Mouse (Mus musculus) embryonic facial prominence, embryonic 10.5 days (tissue): ENCODE data around the gene Pik3r4. TPM values are rescaled to one million over a fixed set of nuclear protein-coding genes. Genes with fewer than 3 reads are reported as not detected.

Experiments
- DNase-seq: peaks from one replicate; pipeline ENCODE4 v3.0.0-alpha.2; 2017; ENCODE audit warnings: low spot score
- H3K27ac ChIP-seq: fragments of 300-500 bp; sonication (generic); replicated peaks from 2 replicates; pipeline ENCODE4 v1.5.1; 2016; ENCODE audit warnings: mild to moderate bottlenecking
- H3K27me3 ChIP-seq: fragments of 300-500 bp; sonication (generic); replicated peaks from 2 replicates; pipeline ENCODE4 v1.6.1; 2016; ENCODE audit warnings: low read depth, mild to moderate bottlenecking; ENCODE audit not compliant: poor library complexity, severe bottlenecking
- H3K36me3 ChIP-seq: fragments of 300-500 bp; sonication (generic); replicated peaks from 2 replicates; pipeline ENCODE4 v1.6.1; 2016; ENCODE audit warnings: mild to moderate bottlenecking, moderate library complexity
- H3K4me1 ChIP-seq: fragments of 300-500 bp; sonication (generic); 2 replicates; pipeline ENCODE4 v1.6.1; 2016
- H3K4me3 ChIP-seq: fragments of 300-500 bp; sonication (generic); 2 replicates; pipeline ENCODE4 v1.5.1; 2016; ENCODE audit warnings: mild to moderate bottlenecking, moderate library complexity
- H3K9me3 ChIP-seq: fragments of 300-500 bp; sonication (generic); 2 replicates; pipeline ENCODE4 v1.6.1; 2016; ENCODE audit warnings: mild to moderate bottlenecking
- WGBS: fragments of 180-500 bp; shearing (Covaris S2); methylation state at CpG from one replicate; pipeline ENCODE4 v1.1.7; 2016; 5-methylcytosine and 5-hydroxymethylcytosine counted together
- polyA plus RNA-seq: library from polyadenylated mRNA; unstranded; fragments of >200 nt; fragmentation: Nextera tagmentation; extraction: Ambion mirVana; gene quantifications from 2 replicates; pipeline ENCODE4 v1.2.1, GENCODE M21; 2016

Pik3r4 gene
- polyA plus RNA-seq, 1 experiment from 2014 or later: 22.9 TPM

- Histone ChIP-seq H3K36me3 (peaks cover 74% of the 10 kb centered on the region), H3K27ac (no peak overlapping the region), H3K27me3 (no peaks in the 10 kb centered on the region), H3K4me1 (no peaks in the 10 kb centered on the region), H3K9me3 (no peaks in the 10 kb centered on the region), H3K4me3 (no peak overlapping the region)
- no peak for DNase-seq
- 95% methylated on average over 4 of the region's 4 CpGs for WGBS
Observed at GRCm38 (mm10) chr9:105670916-105671315, 28.1 kb downstream of the Pik3r4 start.

GRCm38 (mm10) chr9:105672032-105672431 is 29.3 kb downstream of the Pik3r4 start:
- no peaks in the 10 kb centered on the region for H3K27me3 ChIP-seq
- H3K4me3 ChIP-seq: no peak overlapping the region
- H3K4me1 ChIP-seq: no peaks in the 10 kb centered on the region
- no peak overlapping the region for H3K27ac ChIP-seq
- WGBS: 70% methylated on average over 2 of the region's 2 CpGs
- no peak for DNase-seq
- H3K9me3 ChIP-seq: no peaks in the 10 kb centered on the region
- peaks cover 75% of the 10 kb centered on the region for H3K36me3 ChIP-seq

- no peak for DNase-seq
- WGBS: 87% methylated on average over 11 of the region's 11 CpGs
- H3K9me3 ChIP-seq: no peaks in the 10 kb centered on the region
- no peak overlapping the region for H3K27ac ChIP-seq
- no peaks in the 10 kb centered on the region for H3K4me1 ChIP-seq
- H3K36me3 ChIP-seq: peaks cover 74% of the 10 kb centered on the region
- H3K4me3 ChIP-seq: no peak overlapping the region
- no peaks in the 10 kb centered on the region for H3K27me3 ChIP-seq
Observed at GRCm38 (mm10) chr9:105675941-105676340, 33.2 kb downstream of the Pik3r4 start.

GRCm38 (mm10) chr9:105681386-105681785 is 38.6 kb downstream of the Pik3r4 start:
- WGBS: 93% methylated on average over 7 of the region's 7 CpGs
- H3K36me3 ChIP-seq: peaks cover 95% of the 10 kb centered on the region

GRCm38 (mm10) chr9:105684549-105685165 is 41.9 kb downstream of the Pik3r4 start:
- H3K36me3 ChIP-seq: peaks cover 89% of the 10 kb centered on the region
- no peaks in the 10 kb centered on the region for H3K27me3 ChIP-seq

More at GRCm38 (mm10) chr9:105681386-105681785, 38.6 kb downstream of the Pik3r4 start:
- Histone ChIP-seq H3K9me3 (no peaks in the 10 kb centered on the region), H3K4me3 (no peak overlapping the region), H3K27ac (no peak overlapping the region), H3K4me1 (no peaks in the 10 kb centered on the region), H3K27me3 (no peaks in the 10 kb centered on the region)
- no peak for DNase-seq

GRCm38 (mm10) chr9:105689485-105689884 is 46.7 kb downstream of the Pik3r4 start:
- Histone ChIP-seq H3K4me1 (no peaks in the 10 kb centered on the region), H3K27ac (no peak overlapping the region), H3K36me3 (peaks cover 51% of the 10 kb centered on the region), H3K9me3 (no peaks in the 10 kb centered on the region), H3K27me3 (no peaks in the 10 kb centered on the region), H3K4me3 (no peak overlapping the region)
- DNase-seq: no peak
- WGBS: 85% methylated on average over 7 of the region's 7 CpGs

More at GRCm38 (mm10) chr9:105684549-105685165, 41.9 kb downstream of the Pik3r4 start:
- 96% methylated on average over 13 of the region's 13 CpGs for WGBS
- no peak for DNase-seq
- no peak overlapping the region for H3K4me3 ChIP-seq
- no peak overlapping the region for H3K27ac ChIP-seq
- no peaks in the 10 kb centered on the region for H3K9me3 ChIP-seq
- H3K4me1 ChIP-seq: no peaks in the 10 kb centered on the region

GRCm38 (mm10) chr9:105692472-105692871 is 49.7 kb downstream of the Pik3r4 start:
- WGBS: 91% methylated on average over 14 of the region's 14 CpGs
- Histone ChIP-seq H3K4me3 (no peak overlapping the region), H3K27ac (no peak overlapping the region), H3K9me3 (no peaks in the 10 kb centered on the region), H3K4me1 (no peaks in the 10 kb centered on the region), H3K36me3 (peaks cover 21% of the 10 kb centered on the region), H3K27me3 (no peaks in the 10 kb centered on the region)
- no peak for DNase-seq

GRCm38 (mm10) chr9:105693056-105693455 is 50.3 kb downstream of the Pik3r4 start:
- Histone ChIP-seq H3K9me3 (no peaks in the 10 kb centered on the region), H3K27me3 (no peaks in the 10 kb centered on the region), H3K27ac (no peak overlapping the region), H3K4me3 (no peak overlapping the region), H3K36me3 (peaks cover 15% of the 10 kb centered on the region), H3K4me1 (no peaks in the 10 kb centered on the region)
- WGBS: 89% methylated on average over 9 of the region's 9 CpGs
- no peak for DNase-seq

GRCm38 (mm10) chr9:105693854-105694253 is 51.1 kb downstream of the Pik3r4 start:
- H3K9me3 ChIP-seq: no peaks in the 10 kb centered on the region
- peaks cover 7% of the 10 kb centered on the region for H3K36me3 ChIP-seq
- 3% methylated on average over 5 of the region's 5 CpGs for WGBS
- DNase-seq: peak; percentile 89
- no peaks in the 10 kb centered on the region for H3K27me3 ChIP-seq
- H3K4me1 ChIP-seq: no peaks in the 10 kb centered on the region
- H3K27ac ChIP-seq: no peak overlapping the region
- no peak overlapping the region for H3K4me3 ChIP-seq

GRCm38 (mm10) chr9:105696818-105697564 is 54.2 kb downstream of the Pik3r4 start:
- no peak overlapping the region for H3K4me3 ChIP-seq
- no peaks in the 10 kb centered on the region for H3K9me3 ChIP-seq
- no peaks in the 10 kb centered on the region for H3K36me3 ChIP-seq
- H3K27ac ChIP-seq: no peak overlapping the region
- H3K4me1 ChIP-seq: 0 out of 2 replicates have a peak, but pooled peaks cover 1% of the 10 kb centered on the region
- 92% methylated on average over 7 of the region's 7 CpGs for WGBS
- H3K27me3 ChIP-seq: no peaks in the 10 kb centered on the region
- no peak for DNase-seq

- Histone ChIP-seq H3K4me1 (peaks cover 6% of the 10 kb centered on the region; the same call in 1 of the 2 replicates), H3K27ac (no peak overlapping the region), H3K9me3 (no peaks in the 10 kb centered on the region), H3K36me3 (no peaks in the 10 kb centered on the region), H3K27me3 (no peaks in the 10 kb centered on the region), H3K4me3 (no peak overlapping the region)
- DNase-seq: no peak
- 84% methylated on average over 9 of the region's 9 CpGs for WGBS
Observed at GRCm38 (mm10) chr9:105697764-105698396, 55.1 kb downstream of the Pik3r4 start.

GRCm38 (mm10) chr9:105700702-105701101 is 57.9 kb downstream of the Pik3r4 start:
- no peaks in the 10 kb centered on the region for H3K27me3 ChIP-seq
- DNase-seq: no peak
- no peak overlapping the region for H3K27ac ChIP-seq
- no peak overlapping the region for H3K4me3 ChIP-seq
- H3K4me1 ChIP-seq: peaks cover 6% of the 10 kb centered on the region; the same call in 1 of the 2 replicates
- H3K9me3 ChIP-seq: no peaks in the 10 kb centered on the region
- H3K36me3 ChIP-seq: no peaks in the 10 kb centered on the region
- WGBS: 85% methylated on average over 6 of the region's 6 CpGs
